Mouse (Mus musculus) right cerebral cortex, postnatal 36 days (tissue): ENCODE data around the gene Syn3.

ENCODE experiments used
- DNase-seq, 2 experiments: peaks; one replicate each; pipeline ENCODE4 v3.0.0; 2022; ENCODE audit warnings: low spot score in 2 of 2, mixed read lengths in 1 of 2

Gene Syn3

GRCm38 (mm10) chr10:86203915-86204314 lies 294.8 kb downstream of the Syn3 start:
- DNase-seq, result no peak

- DNase-seq, result no peak
Observed at GRCm38 (mm10) chr10:86203175-86203574, 295.5 kb downstream of the Syn3 start.

- no peak for DNase-seq
Observed at GRCm38 (mm10) chr10:86201826-86202225, 296.9 kb downstream of the Syn3 start.

- no peak for DNase-seq
Observed at GRCm38 (mm10) chr10:86201006-86201405, 297.7 kb downstream of the Syn3 start.

- no peak for DNase-seq
Observed at GRCm38 (mm10) chr10:86196414-86197025, 302.2 kb downstream of the Syn3 start.

- no peak for DNase-seq
Observed at GRCm38 (mm10) chr10:86194722-86195121, 304.0 kb downstream of the Syn3 start.

- no peak for DNase-seq
Observed at GRCm38 (mm10) chr10:86193863-86194434, 304.7 kb downstream of the Syn3 start.

GRCm38 (mm10) chr10:86188614-86189013 lies 310.1 kb downstream of the Syn3 start:
- DNase-seq, result no peak

- DNase-seq, result no peak
Observed at GRCm38 (mm10) chr10:86187881-86188280, 310.8 kb downstream of the Syn3 start.

- no peak for DNase-seq
Observed at GRCm38 (mm10) chr10:86183148-86183885, 315.4 kb downstream of the Syn3 start.

- DNase-seq, result no peak
Observed at GRCm38 (mm10) chr10:86182183-86182805, 316.4 kb downstream of the Syn3 start.

GRCm38 (mm10) chr10:86176411-86176810 lies 322.3 kb downstream of the Syn3 start:
- no peak for DNase-seq

- no peak for DNase-seq
Observed at GRCm38 (mm10) chr10:86174017-86174416, 324.7 kb downstream of the Syn3 start.

GRCm38 (mm10) chr10:86173284-86173683 lies 325.4 kb downstream of the Syn3 start:
- DNase-seq, result no peak

- no peak for DNase-seq
Observed at GRCm38 (mm10) chr10:86171246-86171645, 327.4 kb downstream of the Syn3 start.

GRCm38 (mm10) chr10:86168084-86168483 lies 330.6 kb downstream of the Syn3 start:
- no peak for DNase-seq

GRCm38 (mm10) chr10:86166854-86167268 lies 331.8 kb downstream of the Syn3 start:
- DNase-seq, result no peak

GRCm38 (mm10) chr10:86164098-86164497 lies 334.6 kb downstream of the Syn3 start:
- DNase-seq, result no peak

GRCm38 (mm10) chr10:86161783-86162271 lies 336.9 kb downstream of the Syn3 start:
- no peak for DNase-seq

- no peak for DNase-seq
Observed at GRCm38 (mm10) chr10:86158198-86158899, 340.3 kb downstream of the Syn3 start.

- DNase-seq, result no peak
Observed at GRCm38 (mm10) chr10:86155344-86155743, 343.4 kb downstream of the Syn3 start.

- no peak for DNase-seq
Observed at GRCm38 (mm10) chr10:86153221-86153620, 345.5 kb downstream of the Syn3 start.
